Mouse (Mus musculus) left cerebral cortex, adult 9 months (tissue): Measurements from ENCODE around the gene Yaf2.
"Not testable (repeated sequence)": the region's sequence is repeated elsewhere in the genome, so short reads cannot be mapped to it uniquely, and the experiment has no call there.

ENCODE experiments used
- DNase-seq, 2 experiments: peaks; one replicate each; pipeline ENCODE4 v3.0.0; 2022; ENCODE audit warnings: low spot score in 2 of 2

The Yaf2 gene

GRCm38 (mm10) chr15:93336925-93337761, at the start of gene Yaf2:
Gene Yaf2 (minus strand): TSS chr15:93336935.
- peak; percentile 39 to 76 for DNase-seq

- no peak for DNase-seq
Observed at GRCm38 (mm10) chr15:93381337-93381736, 44.6 kb upstream of the Yaf2 start.

GRCm38 (mm10) chr15:93379177-93379576, 42.4 kb upstream of the Yaf2 start:
- no peak for DNase-seq

GRCm38 (mm10) chr15:93375696-93376095, 39.0 kb upstream of the Yaf2 start:
- no peak for DNase-seq

GRCm38 (mm10) chr15:93372525-93373119, 35.9 kb upstream of the Yaf2 start:
- not testable (repeated sequence) for DNase-seq

- DNase-seq = no peak
Observed at GRCm38 (mm10) chr15:93371838-93372237, 35.1 kb upstream of the Yaf2 start.

- DNase-seq = no peak
Observed at GRCm38 (mm10) chr15:93368558-93368957, 31.8 kb upstream of the Yaf2 start.

GRCm38 (mm10) chr15:93365561-93365960, 28.8 kb upstream of the Yaf2 start:
- no peak for DNase-seq

GRCm38 (mm10) chr15:93358346-93359095, 21.8 kb upstream of the Yaf2 start:
- DNase-seq = no peak

- DNase-seq = no peak
Observed at GRCm38 (mm10) chr15:93340630-93341379, 4.1 kb upstream of the Yaf2 start.

- DNase-seq = no peak
Observed at GRCm38 (mm10) chr15:93336658-93336924, 144 bp downstream of the Yaf2 start.

GRCm38 (mm10) chr15:93335821-93336657, 696 bp downstream of the Yaf2 start:
- DNase-seq = peak in 1 of 2 experiments; percentile 28

GRCm38 (mm10) chr15:93331256-93331655, 5.5 kb downstream of the Yaf2 start:
- no peak for DNase-seq

GRCm38 (mm10) chr15:93327235-93327634, 9.5 kb downstream of the Yaf2 start:
- no peak for DNase-seq

GRCm38 (mm10) chr15:93326651-93327050, 10.1 kb downstream of the Yaf2 start:
- DNase-seq = no peak

- no peak for DNase-seq
Observed at GRCm38 (mm10) chr15:93325360-93325759, 11.4 kb downstream of the Yaf2 start.

- DNase-seq = no peak
Observed at GRCm38 (mm10) chr15:93318781-93319180, 18.0 kb downstream of the Yaf2 start.

GRCm38 (mm10) chr15:93310304-93310703, 26.4 kb downstream of the Yaf2 start:
- DNase-seq = not testable (repeated sequence)

GRCm38 (mm10) chr15:93298197-93298596, 38.5 kb downstream of the Yaf2 start:
- DNase-seq = no peak

GRCm38 (mm10) chr15:93294483-93294882, 42.3 kb downstream of the Yaf2 start:
- DNase-seq = no peak

GRCm38 (mm10) chr15:93288321-93288720, 48.4 kb downstream of the Yaf2 start:
- DNase-seq = no peak
